Comparison of ENCODE assay signal across 8 mouse cellular contexts in the genomic region with DNA sequence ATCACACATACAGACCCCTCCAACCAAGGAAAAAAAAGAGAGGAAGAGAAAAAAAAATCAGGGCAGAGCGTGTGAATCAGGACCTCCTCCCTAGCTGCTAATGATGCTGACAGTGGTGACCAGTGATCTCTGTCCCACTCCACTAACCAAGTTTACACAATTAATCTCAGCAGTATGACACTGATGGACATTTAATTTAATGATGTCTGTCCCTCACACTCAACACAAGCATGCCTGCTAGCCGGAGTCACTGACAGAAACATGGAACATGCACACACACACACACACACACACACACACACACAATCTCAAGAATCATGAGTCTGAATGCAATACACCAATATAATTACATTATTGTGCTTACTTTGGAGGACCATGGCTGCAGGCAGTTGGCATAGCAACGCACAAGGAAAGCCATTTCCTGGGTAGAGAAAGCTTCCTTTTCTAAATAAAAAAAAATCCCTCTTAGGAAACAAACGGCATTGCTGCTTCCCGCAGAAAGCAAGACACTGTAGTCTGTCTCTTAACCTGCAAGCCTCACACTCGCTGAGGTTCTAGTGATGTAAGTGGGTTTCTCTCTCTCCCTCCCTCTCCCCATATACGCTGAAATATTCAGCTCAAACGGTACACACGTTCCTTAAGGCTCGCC.
DNase-seq lines count a peak whose midpoint lies in the region; ATAC-seq and TF ChIP-seq lines count a peak whose summit lies in the region.

No protein-coding gene starts in this region.

- WGBS in heart, embryonic 10.5 days, result 31% methylated on average over 10 of the region's 10 CpGs
- WGBS in embryonic facial prominence, embryonic 10.5 days, result 40% methylated on average over 10 of the region's 10 CpGs
- WGBS in hindbrain, postnatal 0 days, result 10% methylated on average over 10 of the region's 10 CpGs
- WGBS in stomach, embryonic 15.5 days, result 27% methylated on average over 10 of the region's 10 CpGs

- H3K27me3 ChIP-seq in heart, embryonic 10.5 days (ENCODE audit: insufficient read depth, poor library complexity, severe bottlenecking), result no peaks in the 10 kb centered on the region
- H3K27me3 ChIP-seq in embryonic facial prominence, embryonic 10.5 days (replicated peaks; ENCODE audit: low read depth, poor library complexity, severe bottlenecking), result no peaks in the 10 kb centered on the region
- no peaks in the 10 kb centered on the region for H3K27me3 ChIP-seq in hindbrain, postnatal 0 days (ENCODE audit: insufficient read depth, low read length)
- H3K27me3 ChIP-seq in stomach, embryonic 15.5 days (replicated peaks), result no peaks in the 10 kb centered on the region

- TF ChIP-seq CTCF in hindbrain, postnatal 0 days (IDR thresholded peaks at IDR 0.05; ENCODE audit: low read depth), result no peak

- H3K36me3 ChIP-seq in heart, embryonic 10.5 days, result no peaks in the 10 kb centered on the region
- no peaks in the 10 kb centered on the region for H3K36me3 ChIP-seq in embryonic facial prominence, embryonic 10.5 days (replicated peaks)
- no peaks in the 10 kb centered on the region for H3K36me3 ChIP-seq in hindbrain, postnatal 0 days (ENCODE audit: insufficient read depth, low read length)
- no peaks in the 10 kb centered on the region for H3K36me3 ChIP-seq in stomach, embryonic 15.5 days

- peak overlapping the region; percentile 61 for H3K4me2 ChIP-seq in hindbrain, postnatal 0 days (ENCODE audit: low read depth, low read length)
- H3K4me2 ChIP-seq in stomach, embryonic 15.5 days, result 0 out of 2 replicates have a peak overlapping the region, but pooled peaks have one; percentile 6

- ATAC-seq in hindbrain, postnatal 0 days, result peak; percentile 81
- ATAC-seq in stomach, embryonic 15.5 days (ENCODE audit: insufficient read depth, low FRiP score, low read depth), result no peak

- H3K27ac ChIP-seq in heart, embryonic 10.5 days, result peak overlapping the region; percentile 85
- peak overlapping the region; percentile 45; the same call in 1 of the 2 replicates for H3K27ac ChIP-seq in embryonic facial prominence, embryonic 10.5 days (replicated peaks)
- peak overlapping the region; percentile 95 for H3K27ac ChIP-seq in hindbrain, postnatal 0 days
- H3K27ac ChIP-seq in stomach, embryonic 15.5 days, result peak overlapping the region; percentile 28

- peak overlapping the region; percentile 72 for H3K9ac ChIP-seq in hindbrain, postnatal 0 days (replicated peaks; ENCODE audit: low read length)
- H3K9ac ChIP-seq in stomach, embryonic 15.5 days, result no peak overlapping the region

- no peaks in the 10 kb centered on the region for H3K9me3 ChIP-seq in heart, embryonic 10.5 days
- no peaks in the 10 kb centered on the region for H3K9me3 ChIP-seq in embryonic facial prominence, embryonic 10.5 days
- no peaks in the 10 kb centered on the region for H3K9me3 ChIP-seq in hindbrain, postnatal 0 days (ENCODE audit: low read length)
- no peaks in the 10 kb centered on the region for H3K9me3 ChIP-seq in stomach, embryonic 15.5 days

- no peak for DNase-seq in heart, embryonic 10.5 days (ENCODE audit: low spot score)
- DNase-seq in heart, adult 18-20 months, result no peak
- peak; percentile 77 for DNase-seq in MN1 (ENCODE audit: low spot score)
- no peak for DNase-seq in embryonic facial prominence, embryonic 10.5 days (ENCODE audit: low spot score)
- DNase-seq in hindbrain, postnatal 0 days (ENCODE audit: low spot score), result peak; percentile 66
- no peak for DNase-seq in ovary, postnatal 14 days (ENCODE audit: low spot score)
- DNase-seq in thymus, postnatal 4 days, result no peak

- H3K4me1 ChIP-seq in heart, embryonic 10.5 days, result peaks cover 51% of the 10 kb centered on the region
- peaks cover 27% of the 10 kb centered on the region for H3K4me1 ChIP-seq in embryonic facial prominence, embryonic 10.5 days
- peaks cover 3% of the 10 kb centered on the region for H3K4me1 ChIP-seq in hindbrain, postnatal 0 days (ENCODE audit: insufficient read depth, low read length)
- peaks cover 15% of the 10 kb centered on the region for H3K4me1 ChIP-seq in stomach, embryonic 15.5 days

- peak overlapping the region; percentile 50 for H3K4me3 ChIP-seq in heart, embryonic 10.5 days
- H3K4me3 ChIP-seq in embryonic facial prominence, embryonic 10.5 days, result 0 out of 2 replicates have a peak overlapping the region, but pooled peaks have one; percentile 11
- H3K4me3 ChIP-seq in hindbrain, postnatal 0 days (ENCODE audit: low read length), result peak overlapping the region; percentile 40
- no peak overlapping the region for H3K4me3 ChIP-seq in stomach, embryonic 15.5 days (replicated peaks)

Comparison
In these comparisons a context has a peak if more than half of its experiments do, and no peak if none do; other contexts are left out.
1. DNase-seq: peak in MN1 (single experiment) and hindbrain, postnatal 0 days (single experiment); none in heart, embryonic 10.5 days (single experiment), heart, adult 18-20 months (0 of 2), embryonic facial prominence, embryonic 10.5 days (single experiment), ovary, postnatal 14 days (single experiment) and thymus, postnatal 4 days (single experiment).
2. H3K27ac ChIP-seq: peak in every context shown above with its lines; median percentile 95 in hindbrain, postnatal 0 days; 85 in heart, embryonic 10.5 days; 45 in embryonic facial prominence, embryonic 10.5 days; 28 in stomach, embryonic 15.5 days.